Mouse (Mus musculus): ENCODE results near the gene Ugt1a7c.
"Not testable (repeated sequence)": the region's sequence is repeated elsewhere in the genome, so short reads cannot be mapped to it uniquely, and the experiment has no call there.

GRCm38 (mm10) chr1:88121521-88121920 is 26.7 kb downstream of the Ugt1a7c start:
- TF ChIP-seq CTCF, POLR2A (IDR thresholded peaks at IDR 0.05; ENCODE audit: insufficient read depth, low read depth, low read length): not testable (repeated sequence)
